Mouse (Mus musculus) cerebellum, postnatal 10 days (tissue): ENCODE data around the gene Hsd17b6.
"Not testable (repeated sequence)": the region's sequence is repeated elsewhere in the genome, so short reads cannot be mapped to it uniquely, and the experiment has no call there.

ENCODE experiments used
- DNase-seq, 2 experiments: peaks; one replicate each; pipeline ENCODE4 v3.0.0; 2021; ENCODE audit warnings: mixed read lengths in 2 of 2

Hsd17b6 gene

GRCm38 (mm10) chr10:128007446-128007845 lies at the start of gene Hsd17b6:
Gene Hsd17b6, minus strand, starts transcription at chr10:128007611.
- no peak for DNase-seq

- DNase-seq = no peak
Observed at GRCm38 (mm10) chr10:128053001-128053400, 45.6 kb upstream of the Hsd17b6 start.

- DNase-seq = not testable (repeated sequence)
Observed at GRCm38 (mm10) chr10:128052136-128052535, 44.7 kb upstream of the Hsd17b6 start.

GRCm38 (mm10) chr10:128051589-128051988 lies 44.2 kb upstream of the Hsd17b6 start:
- no peak for DNase-seq

- no peak for DNase-seq
Observed at GRCm38 (mm10) chr10:128050355-128050754, 42.9 kb upstream of the Hsd17b6 start.

GRCm38 (mm10) chr10:128049741-128050140 lies 42.3 kb upstream of the Hsd17b6 start:
- no peak for DNase-seq

- no peak for DNase-seq
Observed at GRCm38 (mm10) chr10:128048157-128048556, 40.7 kb upstream of the Hsd17b6 start.

GRCm38 (mm10) chr10:128043041-128043835 lies 35.8 kb upstream of the Hsd17b6 start:
- no peak for DNase-seq

GRCm38 (mm10) chr10:128042466-128042865 lies 35.1 kb upstream of the Hsd17b6 start:
- DNase-seq = no peak

GRCm38 (mm10) chr10:128041636-128042035 lies 34.2 kb upstream of the Hsd17b6 start:
- DNase-seq = no peak

GRCm38 (mm10) chr10:128040293-128040692 lies 32.9 kb upstream of the Hsd17b6 start:
- DNase-seq = no peak

- no peak for DNase-seq
Observed at GRCm38 (mm10) chr10:128039858-128040257, 32.4 kb upstream of the Hsd17b6 start.

- no peak for DNase-seq
Observed at GRCm38 (mm10) chr10:128039167-128039566, 31.8 kb upstream of the Hsd17b6 start.

GRCm38 (mm10) chr10:128037921-128038320 lies 30.5 kb upstream of the Hsd17b6 start:
- DNase-seq = no peak

GRCm38 (mm10) chr10:128036746-128037425 lies 29.5 kb upstream of the Hsd17b6 start:
- peak; percentile 52 to 53 for DNase-seq

GRCm38 (mm10) chr10:128030860-128031259 lies 23.4 kb upstream of the Hsd17b6 start:
- no peak for DNase-seq

GRCm38 (mm10) chr10:128029931-128030330 lies 22.5 kb upstream of the Hsd17b6 start:
- DNase-seq = no peak

GRCm38 (mm10) chr10:128023496-128023895 lies 16.1 kb upstream of the Hsd17b6 start:
- no peak for DNase-seq

- no peak for DNase-seq
Observed at GRCm38 (mm10) chr10:128022196-128022595, 14.8 kb upstream of the Hsd17b6 start.

GRCm38 (mm10) chr10:128015068-128015934 lies 7.9 kb upstream of the Hsd17b6 start, which contains the start of gene Prim1:
Gene Prim1, plus strand, starts transcription at chr10:128015168.
- DNase-seq = peak; percentile 88 to 92

- DNase-seq = no peak
Observed at GRCm38 (mm10) chr10:128009735-128010134, 2.3 kb upstream of the Hsd17b6 start.

GRCm38 (mm10) chr10:128008207-128008889 lies 937 bp upstream of the Hsd17b6 start:
- DNase-seq = peak; percentile 82 to 85
